Mouse (Mus musculus): ENCODE results near the gene Rap2a. TPM values are rescaled to one million over a fixed set of nuclear protein-coding genes. Genes with fewer than 3 reads are reported as not detected.

Gene Rap2a
- total RNA-seq (2021) = 10 to 100 TPM; 20.4 to 23.4 TPM
- long read RNA-seq, experiment 1, full-length matches to known transcripts = 51 of 62 reads
- long read RNA-seq, experiment 1, partial matches to known transcripts = 6 of 62 reads
- long read RNA-seq, experiment 1, other reads (novel, unspliced or antisense) = 5 of 62 reads
- long read RNA-seq, experiment 2, full-length matches to known transcripts = 21 of 26 reads
- long read RNA-seq, experiment 2, partial matches to known transcripts = 4 of 26 reads
- long read RNA-seq, experiment 2, other reads (novel, unspliced or antisense) = 1 of 26 reads

DNA sequence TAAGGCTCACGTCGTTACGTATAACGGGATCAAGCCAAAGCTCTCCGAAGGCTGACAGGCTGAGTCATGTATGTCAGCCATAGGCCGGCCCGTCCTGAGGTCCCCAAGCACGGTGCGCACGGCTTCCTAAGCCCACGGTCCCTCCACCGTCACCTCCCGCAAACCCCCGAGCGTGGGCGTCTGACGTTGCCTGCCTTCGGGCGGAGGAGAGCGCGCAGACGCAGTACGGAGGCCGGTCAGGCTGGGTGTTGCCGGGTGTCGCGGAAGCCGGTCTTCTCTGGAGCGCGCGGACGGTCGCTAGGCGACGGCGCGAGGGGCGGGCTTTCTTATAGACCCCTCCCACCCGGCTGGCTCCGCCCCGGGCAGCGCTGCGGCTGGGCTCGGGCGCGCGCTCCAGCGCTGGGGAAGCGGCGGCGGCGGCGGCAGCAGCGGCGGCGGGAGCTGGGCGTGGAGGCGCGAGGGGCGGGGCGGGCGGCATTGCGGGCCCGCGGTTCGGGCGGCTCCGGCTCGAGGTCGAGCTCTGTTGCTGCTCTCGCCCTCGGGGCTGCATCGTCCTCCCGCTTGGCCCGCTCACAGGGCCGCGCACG is at the start of gene Rap2a:
TSS of gene Rap2a (plus strand) at position 463 of the 587 bp plus-strand sequence.
- peak; percentile 98 for DNase-seq

DNA sequence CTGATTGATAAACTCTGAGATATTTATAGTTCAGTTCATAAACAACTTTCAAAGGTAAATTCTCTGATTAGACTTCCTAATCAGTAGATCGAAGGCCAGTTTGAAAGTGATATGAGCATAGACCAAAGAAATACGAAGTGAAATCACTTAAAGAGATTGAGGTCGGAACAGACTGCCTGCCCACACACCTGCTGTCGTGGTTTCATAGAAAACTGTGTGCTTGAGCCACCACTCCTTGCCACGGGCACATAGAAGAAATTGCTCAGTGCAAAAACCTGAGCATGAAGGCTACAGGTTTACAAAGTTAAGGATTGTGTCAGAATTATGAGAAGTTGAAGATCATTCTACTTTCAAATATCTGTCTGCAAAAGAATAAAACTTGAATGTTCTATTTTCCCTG is 49.7 kb upstream of the Rap2a start:
- DNase-seq = no peak

GRCm38 (mm10) chr14:120432773-120433172 is 45.5 kb upstream of the Rap2a start:
- DNase-seq = no peak

GRCm38 (mm10) chr14:120433931-120434398 is 44.3 kb upstream of the Rap2a start:
- DNase-seq = no peak

- no peak for DNase-seq
These were observed 43.4 kb upstream of the Rap2a start for GRCm38 (mm10) chr14:120434831-120435230.

DNA sequence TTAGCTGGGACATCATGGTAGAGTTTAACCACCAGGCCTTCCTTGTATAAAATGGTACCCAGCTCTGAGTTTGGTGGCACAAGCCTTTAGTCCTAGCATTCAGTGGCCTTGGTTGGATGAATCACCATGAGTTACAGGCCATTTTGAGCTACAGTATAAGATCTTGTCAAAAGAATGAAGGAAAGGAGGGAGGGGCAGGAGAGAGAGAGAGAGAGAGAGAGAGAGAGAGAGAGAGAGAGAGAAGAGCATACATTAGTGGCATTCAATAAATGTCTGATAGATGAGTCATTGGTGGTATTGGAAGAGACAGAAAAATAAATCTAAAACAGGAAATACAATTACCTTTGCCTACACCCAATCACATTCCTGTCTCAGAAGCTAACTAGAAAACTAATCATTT is 37.5 kb upstream of the Rap2a start:
- DNase-seq = no peak

GRCm38 (mm10) chr14:120441256-120441655 is 37.0 kb upstream of the Rap2a start:
- DNase-seq = no peak

- no peak for DNase-seq
These were observed 36.4 kb upstream of the Rap2a start for GRCm38 (mm10) chr14:120441836-120442235.

- no peak for DNase-seq
These were observed 24.0 kb upstream of the Rap2a start for GRCm38 (mm10) chr14:120454221-120454620.

DNA sequence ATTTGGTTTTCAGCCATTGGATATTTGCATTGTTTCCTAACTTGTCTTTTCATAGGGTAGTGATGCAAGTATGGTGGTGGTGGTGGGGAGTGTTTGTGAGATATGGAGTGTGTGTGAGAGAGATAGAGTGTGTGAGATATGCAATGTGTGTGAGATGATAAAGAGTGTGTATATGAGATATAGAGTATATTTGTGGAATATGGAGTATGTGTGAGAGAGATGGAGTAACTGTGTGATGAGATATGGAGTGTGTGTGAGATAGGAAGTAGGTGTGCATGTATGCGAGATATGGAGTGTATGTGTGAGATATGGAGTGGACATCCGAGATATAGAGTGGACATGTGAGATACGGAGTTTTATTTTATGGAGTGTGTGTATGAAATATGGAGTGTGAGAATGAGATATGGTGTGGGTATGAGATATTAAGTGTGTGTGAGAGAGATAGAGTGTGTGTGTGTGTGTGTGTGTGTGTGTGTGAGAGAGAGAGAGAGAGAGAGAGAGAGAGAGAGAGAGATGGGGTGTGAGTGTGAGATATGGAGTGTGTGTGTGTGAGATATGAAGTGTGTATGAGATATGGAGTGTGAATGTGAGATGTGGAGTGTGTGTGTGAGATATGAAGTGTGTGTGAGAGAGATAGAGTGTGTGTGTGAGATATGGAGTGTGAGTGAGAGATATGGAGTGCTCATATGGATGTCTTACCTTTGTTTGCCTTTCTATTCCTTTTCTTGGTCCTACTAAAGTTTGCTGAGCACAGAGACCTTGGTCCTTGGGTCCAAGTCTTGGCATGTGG is 14.1 kb upstream of the Rap2a start:
- DNase-seq = no peak

- DNase-seq = no peak
These were observed 11.4 kb upstream of the Rap2a start for GRCm38 (mm10) chr14:120466816-120467215.

- DNase-seq = peak; percentile 56
These were observed 9.0 kb upstream of the Rap2a start for GRCm38 (mm10) chr14:120469126-120469790.

DNA sequence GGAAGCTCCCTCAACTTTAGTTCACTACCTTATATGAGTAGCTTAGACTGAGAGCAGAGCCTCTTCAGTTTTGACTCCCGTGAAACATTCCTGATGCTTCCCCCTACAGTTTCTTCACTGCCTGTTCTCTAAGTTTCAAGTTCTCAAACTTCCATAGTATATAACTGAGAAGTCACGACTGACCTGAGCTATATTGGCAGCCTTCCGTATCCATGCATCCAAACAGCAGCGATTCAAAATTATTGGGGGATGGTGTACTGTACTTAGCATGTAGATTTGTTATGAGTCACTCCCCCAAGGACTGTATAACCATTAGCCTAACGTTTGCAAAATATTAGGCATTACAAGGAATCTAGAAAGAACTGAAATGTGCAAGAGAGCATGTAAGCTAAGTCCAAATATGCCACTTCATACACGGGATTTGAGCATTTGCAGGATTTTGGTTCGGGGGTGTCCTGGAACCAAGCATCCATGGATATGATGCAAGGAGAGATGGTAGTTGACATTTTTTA is 2.0 kb upstream of the Rap2a start:
- DNase-seq = no peak

DNA sequence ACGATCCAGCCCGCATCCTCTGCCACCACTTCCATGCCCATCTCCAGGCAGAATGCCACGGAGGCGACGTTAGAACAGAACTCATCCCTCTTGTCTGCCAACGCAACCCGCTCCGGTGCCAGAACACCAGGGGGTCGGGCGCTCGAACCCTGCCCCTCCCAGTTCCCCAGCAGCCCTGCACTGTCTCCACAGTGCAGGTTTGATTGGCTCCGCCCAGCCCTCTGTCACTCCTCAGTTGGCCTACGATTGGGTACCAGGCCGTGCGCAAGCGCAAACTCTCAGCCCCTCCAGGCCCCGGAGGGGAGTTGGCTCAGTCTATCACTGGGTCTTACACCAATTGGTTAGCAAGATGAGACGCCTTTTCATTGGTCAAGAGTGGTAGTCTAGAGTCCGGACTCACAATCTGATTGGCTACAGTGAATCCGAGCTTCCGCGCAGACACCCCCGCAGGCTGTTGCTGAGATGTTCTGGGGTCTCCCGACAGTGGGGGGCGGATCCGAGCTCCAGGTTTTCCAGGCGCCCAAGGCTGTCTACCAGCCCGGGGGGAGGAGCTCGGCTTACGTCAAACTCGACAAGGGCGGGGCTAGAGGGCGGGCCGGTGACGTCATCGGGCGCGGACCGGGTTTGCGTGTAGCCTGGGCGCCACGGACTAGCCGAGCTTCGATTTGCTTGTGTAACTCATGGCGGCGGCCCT is 809 bp upstream of the Rap2a start:
- peak; percentile 99 for DNase-seq

DNA sequence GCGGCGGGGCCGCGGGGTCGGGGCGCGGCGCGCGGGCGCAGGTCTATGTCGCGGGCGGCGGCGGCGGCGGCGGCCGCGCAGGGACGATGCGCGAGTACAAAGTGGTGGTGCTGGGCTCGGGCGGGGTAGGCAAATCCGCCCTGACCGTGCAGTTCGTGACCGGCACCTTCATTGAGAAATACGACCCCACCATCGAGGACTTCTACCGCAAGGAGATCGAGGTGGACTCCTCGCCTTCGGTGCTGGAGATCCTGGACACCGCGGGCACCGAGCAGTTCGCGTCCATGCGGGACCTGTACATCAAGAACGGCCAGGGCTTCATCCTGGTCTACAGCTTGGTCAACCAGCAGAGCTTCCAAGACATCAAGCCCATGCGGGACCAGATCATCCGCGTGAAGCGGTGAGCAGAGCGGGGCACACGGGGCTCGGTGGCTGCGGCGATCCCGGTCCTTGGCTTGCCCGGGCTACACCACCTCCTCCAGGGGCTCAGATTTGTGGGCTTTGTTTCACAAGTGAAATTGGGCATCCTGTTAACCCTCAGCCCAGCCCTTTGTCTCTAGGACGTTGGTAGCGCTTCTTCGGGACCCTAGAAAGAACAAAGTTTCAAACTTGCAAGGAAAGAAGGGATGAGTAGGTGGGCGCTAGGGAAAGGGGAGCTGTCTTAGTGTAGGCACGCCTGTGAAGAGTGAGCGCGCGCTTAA is 547 bp downstream of the Rap2a start:
- DNase-seq = peak; percentile 12

DNA sequence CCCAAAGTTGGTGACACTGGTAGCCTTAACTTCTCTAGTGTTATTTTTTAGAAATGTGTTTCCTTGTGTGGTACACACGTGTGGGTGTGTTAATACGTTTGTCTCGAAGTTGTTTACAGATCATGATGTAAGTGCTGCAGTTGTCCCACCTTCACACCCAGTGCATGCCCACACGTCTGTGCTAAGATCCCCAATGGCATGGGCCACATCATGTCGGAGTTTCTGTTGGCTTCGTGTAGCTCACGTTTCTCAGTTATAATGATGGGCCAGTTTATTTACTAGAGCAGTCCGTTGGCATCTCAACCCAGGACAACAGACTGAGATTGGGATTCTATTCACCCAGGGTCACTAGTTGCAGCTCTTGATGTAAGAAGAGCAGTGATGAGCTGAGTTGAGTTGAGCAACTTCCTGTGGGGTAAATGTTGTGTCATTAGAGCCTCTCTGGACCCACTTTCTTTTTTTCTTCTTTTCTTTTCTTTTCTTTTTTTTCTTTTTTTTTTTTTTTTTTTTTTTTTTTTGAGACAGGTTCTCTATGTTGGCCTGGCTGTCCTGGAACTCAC is 2.2 kb downstream of the Rap2a start:
- DNase-seq = no peak

GRCm38 (mm10) chr14:120480927-120481326 is 2.7 kb downstream of the Rap2a start:
- DNase-seq = no peak

DNA sequence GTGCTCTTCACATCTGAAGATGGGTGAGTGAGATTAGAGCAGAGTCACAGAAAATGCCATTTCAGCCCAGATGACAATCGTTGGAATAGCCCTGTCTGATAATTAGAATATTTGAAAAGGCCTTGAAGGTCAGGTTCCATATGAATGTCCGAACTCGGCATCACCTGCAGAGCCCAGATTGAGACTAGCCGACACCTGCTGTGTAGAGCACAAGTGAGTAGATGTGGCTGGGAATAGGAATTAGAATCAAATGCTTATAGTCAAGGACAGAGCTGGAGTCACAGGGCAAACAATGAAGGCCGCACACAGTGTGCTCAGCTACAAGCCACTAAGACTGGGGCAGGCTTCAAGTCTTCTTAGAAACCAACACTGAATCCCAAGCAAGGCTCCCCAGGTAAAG is 6.3 kb downstream of the Rap2a start:
- no peak for DNase-seq

DNA sequence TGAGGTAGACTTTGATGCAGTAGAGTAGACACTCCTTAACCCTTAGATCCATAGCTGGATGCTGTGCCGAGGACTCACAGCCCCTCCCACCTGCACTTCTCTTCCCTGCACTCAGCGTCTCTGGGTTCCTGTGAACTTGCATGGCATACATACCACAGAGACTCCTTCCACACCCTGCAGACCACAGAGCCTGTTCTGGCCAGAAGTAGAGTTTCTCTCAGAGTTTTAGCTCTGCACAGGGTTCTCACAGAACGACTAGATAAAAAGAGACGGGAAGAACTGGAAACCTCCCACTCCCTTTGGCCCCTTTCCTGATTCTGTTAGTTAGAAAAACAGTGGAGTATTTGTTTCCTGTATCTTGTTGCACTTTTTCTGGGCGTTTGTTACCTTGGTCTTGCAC is 18.0 kb downstream of the Rap2a start:
- DNase-seq = no peak

DNA sequence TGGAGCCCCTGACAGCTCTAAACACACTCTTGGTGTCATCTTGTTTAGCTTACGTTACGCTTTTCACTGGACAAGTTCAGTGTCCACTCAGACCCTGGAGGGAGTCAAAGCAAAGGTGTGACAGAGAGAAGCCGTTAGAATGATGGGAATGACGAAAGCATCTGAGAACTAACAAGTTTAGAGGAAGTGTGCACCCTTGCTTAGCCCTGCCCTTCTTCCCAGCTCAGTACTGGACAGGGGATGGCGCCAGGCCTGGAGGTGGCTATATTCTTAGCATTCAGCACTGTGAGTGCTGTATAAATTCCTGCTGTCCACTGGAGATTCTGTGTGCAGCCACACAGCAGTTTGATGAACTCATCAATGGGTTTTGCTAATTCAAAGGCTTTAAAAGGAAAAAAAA is 18.6 kb downstream of the Rap2a start:
- DNase-seq = no peak

DNA sequence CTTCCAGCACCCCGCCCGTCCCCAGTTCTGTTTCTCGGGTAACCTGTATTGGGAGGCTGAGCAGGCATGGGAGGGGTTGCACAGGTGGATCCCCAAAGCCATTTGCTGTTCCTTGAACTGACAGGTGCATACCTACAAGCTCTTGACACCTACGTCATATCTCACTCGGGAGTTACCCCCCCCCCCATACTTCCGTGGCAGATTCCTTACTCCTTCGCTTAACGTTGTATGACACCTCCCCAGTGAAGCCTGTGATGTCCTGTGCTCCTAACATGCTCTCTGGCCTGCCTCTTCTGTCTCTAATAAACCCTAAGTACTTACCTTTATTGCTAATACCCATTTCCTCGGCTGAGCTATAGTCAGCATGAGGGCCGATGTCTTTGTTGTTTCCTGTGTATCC is 20.9 kb downstream of the Rap2a start:
- DNase-seq = no peak
